ENCODE assay signal across 8 mouse cellular contexts in genomic region chr16:94570361-94571041, GRCm38 (mm10). TPM values are rescaled to one million over a fixed set of nuclear protein-coding genes. Genes with fewer than 3 reads are reported as not detected.
DNase-seq lines count a peak whose midpoint lies in the region; ATAC-seq lines count a peak whose summit lies in the region.

No protein-coding gene starts in this region.

- H3K27me3 ChIP-seq in hindbrain, embryonic 16.5 days (replicated peaks; ENCODE audit: control insufficient read depth, insufficient read depth, low read length) = no peaks in the 10 kb centered on the region
- H3K27me3 ChIP-seq in megakaryocyte, embryonic 14.5 days (replicated peaks) = no peaks in the 10 kb centered on the region

- peak overlapping the region; percentile 55 for H3K4me2 ChIP-seq in hindbrain, embryonic 16.5 days (ENCODE audit: low read length)

- peak; percentile 46 for DNase-seq in T-cell, adult 2 months (ENCODE audit: low spot score)
- peak; percentile 73 for DNase-seq in cerebellum, postnatal 25 days
- DNase-seq in gastrocnemius, adult 8-10 months (ENCODE audit: low spot score in 2 of 2) = peak; percentile 47 to 48
- DNase-seq in left cerebral cortex, postnatal 25 days (ENCODE audit: low spot score in 2 of 2) = peak; percentile 42 to 50
- DNase-seq in right cerebral cortex, postnatal 14 days = peak; percentile 35
- peak; percentile 21 for DNase-seq in urinary bladder, postnatal 10 days (ENCODE audit: low spot score)

- no peaks in the 10 kb centered on the region for H3K36me3 ChIP-seq in hindbrain, embryonic 16.5 days (ENCODE audit: control insufficient read depth, insufficient read depth, low read length)
- H3K36me3 ChIP-seq in megakaryocyte, embryonic 14.5 days (replicated peaks; ENCODE audit: low read length) = peaks cover 30% of the 10 kb centered on the region

- peak overlapping the region; percentile 100 for H3K27ac ChIP-seq in hindbrain, embryonic 16.5 days (ENCODE audit: low read depth, low read length)

- peaks cover 23% of the 10 kb centered on the region for H3K4me1 ChIP-seq in hindbrain, embryonic 16.5 days (ENCODE audit: control insufficient read depth, insufficient read depth, low read depth, low read length)
- H3K4me1 ChIP-seq in megakaryocyte, embryonic 14.5 days = peaks cover 65% of the 10 kb centered on the region

- no peaks in the 10 kb centered on the region for H3K9me3 ChIP-seq in hindbrain, embryonic 16.5 days (ENCODE audit: control insufficient read depth, low read length)
- no peaks in the 10 kb centered on the region for H3K9me3 ChIP-seq in megakaryocyte, embryonic 14.5 days

- no peak for ATAC-seq in hindbrain, embryonic 16.5 days

- peak overlapping the region; percentile 74 for H3K4me3 ChIP-seq in hindbrain, embryonic 16.5 days (ENCODE audit: low read length)
- H3K4me3 ChIP-seq in megakaryocyte, embryonic 14.5 days (replicated peaks) = peak overlapping the region; percentile 99

- under 1% methylated on average over 41 of the region's 88 CpGs for WGBS in hindbrain, embryonic 16.5 days

- intact Hi-C loops in left cerebral cortex, postnatal 25 days (cut with DNase I) = loop anchor here (1.0 to 5.0 kb wide), 2 partner anchors 48 to 142 kb away; no protein-coding TSS in a partner anchor

- peak overlapping the region; percentile 98 for H3K9ac ChIP-seq in hindbrain, embryonic 16.5 days (ENCODE audit: low read depth, low read length)

RNA-seq across cellular contexts. Expression of gene Dyrk1a, which starts 0.7 kb away (rescaled TPM):
- 100 to 1,000 TPM in 3 of 4 experiments, 10 to 100 TPM in 1; 95.4 to 131 (median 109) TPM for total RNA-seq in gastrocnemius, adult 8-10 months (2022)
- 9.4 and 9.8 TPM in 2 replicates for polyA plus RNA-seq in hindbrain, embryonic 16.5 days (2015; fragmentation: Nextera tagmentation; extraction: Ambion mirVana)
- 10 to 100 TPM; 88.1 to 92.8 TPM for total RNA-seq in left cerebral cortex, postnatal 25 days (2021)
- 5.9 and 6.5 TPM in 2 replicates for polyA plus RNA-seq in megakaryocyte, embryonic 14.5 days (2012; ENCODE audit: insufficient read depth, low replicate concordance)

RNA-seq across cellular contexts. Expression of gene Vps26c, which starts 43.9 kb away (rescaled TPM):
- total RNA-seq in gastrocnemius, adult 8-10 months (2022) = 10 to 100 TPM in 3 of 4 experiments, 1 to 10 TPM in 1; 8.6 to 12.1 (median 10.2) TPM
- polyA plus RNA-seq in hindbrain, embryonic 16.5 days (2015; fragmentation: Nextera tagmentation; extraction: Ambion mirVana) = 91.3 and 98.0 TPM in 2 replicates
- 10 to 100 TPM; 29.4 to 33.7 TPM for total RNA-seq in left cerebral cortex, postnatal 25 days (2021)
- polyA plus RNA-seq in megakaryocyte, embryonic 14.5 days (2012; ENCODE audit: insufficient read depth, low replicate concordance) = 2.8 and 3.1 TPM in 2 replicates

Comparison
In these comparisons a context has a peak if more than half of its experiments do, and no peak if none do; other contexts are left out.
1. DNase-seq: peak in every context shown above with its lines; median percentile 73 in cerebellum, postnatal 25 days; 48 in gastrocnemius, adult 8-10 months; 46 in T-cell, adult 2 months; 46 in left cerebral cortex, postnatal 25 days; 35 in right cerebral cortex, postnatal 14 days; 21 in urinary bladder, postnatal 10 days.